Mouse (Mus musculus): Measurements from ENCODE around the gene Zic5. TPM values are rescaled to one million over a fixed set of nuclear protein-coding genes. Genes with fewer than 3 reads are reported as not detected.

Zic5 gene
- polyA plus RNA-seq, 1 experiment = not detected

DNA sequence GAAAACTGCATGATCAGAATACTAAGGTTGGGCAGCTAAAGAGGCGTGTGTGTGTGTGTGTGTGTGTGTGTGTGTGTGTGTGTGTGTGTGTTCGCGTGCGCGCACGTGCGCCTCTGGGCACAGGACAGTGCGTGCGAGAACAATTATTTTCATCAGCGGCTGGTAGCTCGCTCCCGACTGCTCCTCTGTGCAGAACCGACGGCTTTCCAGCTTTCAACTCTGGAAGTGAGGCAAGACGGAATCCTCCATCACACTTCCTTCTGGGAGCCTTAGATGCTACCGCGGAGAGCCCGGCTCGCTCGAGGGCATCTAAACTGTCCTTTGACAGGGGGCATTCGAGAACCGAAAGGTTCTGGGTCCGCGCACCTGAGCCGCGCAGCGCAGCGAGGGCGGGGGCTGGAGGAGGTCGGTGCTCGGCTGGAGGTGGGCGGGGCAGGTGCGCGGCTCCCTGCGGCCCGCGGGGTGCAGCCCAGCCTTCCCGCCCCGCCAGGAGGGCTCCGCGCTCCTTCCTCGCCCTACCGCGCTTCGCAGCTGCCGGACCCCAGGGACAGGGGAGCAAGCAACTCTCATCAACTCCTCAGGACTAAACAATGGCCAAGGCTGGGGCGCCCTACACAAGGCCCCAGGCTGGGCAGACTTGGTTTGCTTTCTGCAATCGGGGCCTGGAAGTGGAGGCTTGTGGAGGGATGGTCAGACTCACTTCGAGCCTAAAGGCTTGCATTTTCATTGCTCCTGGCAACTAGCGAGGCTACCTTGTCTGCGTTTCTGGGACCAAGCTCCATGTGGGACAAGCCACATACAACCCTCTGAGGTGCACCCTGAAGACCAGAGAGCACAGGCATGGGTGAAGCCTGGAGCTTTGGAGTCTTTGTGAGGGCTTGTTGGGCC lies 25.2 kb upstream of the Zic5 start, which contains the start of gene Gm10837:
Gene Gm10837, plus strand, starts transcription at position 146 of the 888 bp plus-strand sequence.
- H3K27me3 ChIP-seq (ENCODE audit: control insufficient read depth, insufficient read depth, low read length) = peaks cover 20% of the 10 kb centered on the region
- WGBS = 5% methylated on average over 50 of the region's 51 CpGs
- peak within 1 kb of the TSS; percentile 3; the same call in 1 of the 2 replicates for H3K4me3 ChIP-seq (ENCODE audit: extremely low read depth, insufficient read depth, insufficient read length)
- no peaks in the 10 kb centered on the region; the same call in 1 of the 2 replicates for H3K4me1 ChIP-seq (ENCODE audit: control insufficient read depth, insufficient read depth, insufficient read length)
- no peak for TF ChIP-seq POLR2A (IDR thresholded peaks at IDR 0.05; ENCODE audit: low read depth, low read length)
- TF ChIP-seq CTCF (IDR thresholded peaks at IDR 0.05; ENCODE audit: extremely low read depth, insufficient read depth, insufficient read length, insufficient replicate concordance) = no peak
- no peaks in the 10 kb centered on the region for H3K36me3 ChIP-seq (ENCODE audit: control insufficient read depth, insufficient read depth, low read length)
- no peak within 1 kb of the TSS for H3K27ac ChIP-seq (ENCODE audit: insufficient read depth, low read length)
- DNase-seq (ENCODE audit: low read depth in 1 of 2, low spot score in 2 of 2) = no peak

DNA sequence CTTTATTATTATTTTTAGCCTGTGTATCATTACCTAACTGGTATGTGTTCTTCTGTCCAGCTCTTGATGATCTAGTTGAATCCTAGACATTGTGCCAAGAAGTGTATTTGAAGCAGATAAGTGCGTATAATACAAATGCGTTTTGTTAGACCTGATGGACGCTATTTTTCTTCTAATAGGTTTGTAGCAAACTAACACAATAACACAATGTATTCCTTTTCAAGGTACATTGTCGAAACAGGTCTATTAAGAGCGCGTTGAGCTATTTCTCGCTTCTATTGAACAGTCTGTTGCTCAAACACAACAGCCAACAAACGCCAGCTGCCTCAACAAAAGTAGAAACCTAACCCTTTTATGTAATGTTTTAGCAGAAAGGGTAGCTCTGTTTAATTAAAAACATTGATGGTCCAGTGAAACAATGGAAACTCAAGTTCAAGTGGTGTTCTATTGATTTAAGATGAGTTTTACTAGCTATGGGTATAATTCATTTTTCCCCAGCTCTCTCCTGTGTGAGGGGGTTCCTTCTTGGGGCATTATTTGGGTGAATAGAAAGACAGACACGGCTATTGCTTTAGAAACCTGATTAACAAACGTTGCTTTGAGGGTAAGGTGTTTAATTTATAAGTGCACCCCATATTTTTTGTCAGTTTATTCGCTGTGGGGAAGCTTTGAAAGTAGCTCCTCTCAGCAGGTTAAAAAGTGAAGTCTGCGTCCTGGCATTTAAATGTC lies 24.4 kb upstream of the Zic5 start:
- Histone ChIP-seq H3K27me3 (ENCODE audit: control insufficient read depth, insufficient read depth, low read length) (peaks cover 27% of the 10 kb centered on the region), H3K4me1 (ENCODE audit: control insufficient read depth, insufficient read depth, insufficient read length) (no peaks in the 10 kb centered on the region; the same call in 1 of the 2 replicates), H3K36me3 (ENCODE audit: control insufficient read depth, insufficient read depth, low read length) (no peaks in the 10 kb centered on the region), H3K4me3 (ENCODE audit: extremely low read depth, insufficient read depth, insufficient read length) (no peak overlapping the region), H3K27ac (ENCODE audit: insufficient read depth, low read length) (no peak overlapping the region)
- no peak for TF ChIP-seq POLR2A (IDR thresholded peaks at IDR 0.05; ENCODE audit: low read depth, low read length)
- TF ChIP-seq CTCF (IDR thresholded peaks at IDR 0.05; ENCODE audit: extremely low read depth, insufficient read depth, insufficient read length, insufficient replicate concordance) = no peak
- no peak for DNase-seq (ENCODE audit: low read depth in 1 of 2, low spot score in 2 of 2)
- WGBS = 12% methylated on average over 12 of the region's 12 CpGs

DNA sequence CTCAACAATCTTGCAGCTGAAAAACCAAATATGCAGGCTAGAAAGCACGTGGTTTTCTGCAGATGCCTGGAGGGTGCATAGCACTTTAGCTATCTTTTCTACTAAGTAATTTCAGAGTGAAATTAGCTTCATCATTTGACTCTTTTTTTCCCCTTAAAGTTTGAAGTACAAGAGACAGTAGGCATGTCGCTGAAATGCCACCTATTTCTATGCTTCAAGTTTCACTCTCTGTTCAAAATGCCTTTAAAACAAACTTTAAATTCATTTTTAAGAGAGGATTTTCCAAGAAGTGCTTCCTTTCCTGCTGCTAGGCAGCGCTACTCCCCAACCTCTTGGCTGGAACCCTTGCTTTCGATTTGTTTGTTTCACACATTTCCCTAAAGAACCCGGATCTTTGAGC lies 23.6 kb upstream of the Zic5 start:
- WGBS = 1% methylated on average over 5 of the region's 5 CpGs
- peaks cover 32% of the 10 kb centered on the region for H3K27me3 ChIP-seq (ENCODE audit: control insufficient read depth, insufficient read depth, low read length)

GRCm38 (mm10) chr14:122487366-122487765 lies 21.9 kb upstream of the Zic5 start:
- no peak for TF ChIP-seq POLR2A (IDR thresholded peaks at IDR 0.05; ENCODE audit: low read depth, low read length)
- no peak for TF ChIP-seq CTCF (IDR thresholded peaks at IDR 0.05; ENCODE audit: extremely low read depth, insufficient read depth, insufficient read length, insufficient replicate concordance)
- H3K4me3 ChIP-seq (ENCODE audit: extremely low read depth, insufficient read depth, insufficient read length) = no peak overlapping the region
- H3K27ac ChIP-seq (ENCODE audit: insufficient read depth, low read length) = no peak overlapping the region
- peaks cover 42% of the 10 kb centered on the region for H3K27me3 ChIP-seq (ENCODE audit: control insufficient read depth, insufficient read depth, low read length)
- no peak for DNase-seq (ENCODE audit: low read depth in 1 of 2, low spot score in 2 of 2)
- no peaks in the 10 kb centered on the region; the same call in 1 of the 2 replicates for H3K4me1 ChIP-seq (ENCODE audit: control insufficient read depth, insufficient read depth, insufficient read length)
- H3K36me3 ChIP-seq (ENCODE audit: control insufficient read depth, insufficient read depth, low read length) = no peaks in the 10 kb centered on the region
- 15% methylated on average over 5 of the region's 5 CpGs for WGBS

More for the DNA sequence above, 23.6 kb upstream of the Zic5 start:
- Histone ChIP-seq H3K4me1 (ENCODE audit: control insufficient read depth, insufficient read depth, insufficient read length) (no peaks in the 10 kb centered on the region; the same call in 1 of the 2 replicates), H3K36me3 (ENCODE audit: control insufficient read depth, insufficient read depth, low read length) (no peaks in the 10 kb centered on the region), H3K4me3 (ENCODE audit: extremely low read depth, insufficient read depth, insufficient read length) (no peak overlapping the region), H3K27ac (ENCODE audit: insufficient read depth, low read length) (no peak overlapping the region)
- no peak for DNase-seq (ENCODE audit: low read depth in 1 of 2, low spot score in 2 of 2)
- TF ChIP-seq POLR2A (IDR thresholded peaks at IDR 0.05; ENCODE audit: low read depth, low read length) = no peak
- TF ChIP-seq CTCF (IDR thresholded peaks at IDR 0.05; ENCODE audit: extremely low read depth, insufficient read depth, insufficient read length, insufficient replicate concordance) = no peak

- H3K36me3 ChIP-seq (ENCODE audit: control insufficient read depth, insufficient read depth, low read length) = no peaks in the 10 kb centered on the region
- 5% methylated on average over 1 of the region's 1 CpGs for WGBS
- H3K27ac ChIP-seq (ENCODE audit: insufficient read depth, low read length) = no peak overlapping the region
- DNase-seq (ENCODE audit: low read depth in 1 of 2, low spot score in 2 of 2) = no peak
- H3K27me3 ChIP-seq (ENCODE audit: control insufficient read depth, insufficient read depth, low read length) = peaks cover 45% of the 10 kb centered on the region
- no peak overlapping the region for H3K4me3 ChIP-seq (ENCODE audit: extremely low read depth, insufficient read depth, insufficient read length)
- no peaks in the 10 kb centered on the region; the same call in 1 of the 2 replicates for H3K4me1 ChIP-seq (ENCODE audit: control insufficient read depth, insufficient read depth, insufficient read length)
- TF ChIP-seq POLR2A (IDR thresholded peaks at IDR 0.05; ENCODE audit: low read depth, low read length) (no peak), CTCF (IDR thresholded peaks at IDR 0.05; ENCODE audit: extremely low read depth, insufficient read depth, insufficient read length, insufficient replicate concordance) (no peak)
Observed at GRCm38 (mm10) chr14:122486611-122487010, 21.1 kb upstream of the Zic5 start.

DNA sequence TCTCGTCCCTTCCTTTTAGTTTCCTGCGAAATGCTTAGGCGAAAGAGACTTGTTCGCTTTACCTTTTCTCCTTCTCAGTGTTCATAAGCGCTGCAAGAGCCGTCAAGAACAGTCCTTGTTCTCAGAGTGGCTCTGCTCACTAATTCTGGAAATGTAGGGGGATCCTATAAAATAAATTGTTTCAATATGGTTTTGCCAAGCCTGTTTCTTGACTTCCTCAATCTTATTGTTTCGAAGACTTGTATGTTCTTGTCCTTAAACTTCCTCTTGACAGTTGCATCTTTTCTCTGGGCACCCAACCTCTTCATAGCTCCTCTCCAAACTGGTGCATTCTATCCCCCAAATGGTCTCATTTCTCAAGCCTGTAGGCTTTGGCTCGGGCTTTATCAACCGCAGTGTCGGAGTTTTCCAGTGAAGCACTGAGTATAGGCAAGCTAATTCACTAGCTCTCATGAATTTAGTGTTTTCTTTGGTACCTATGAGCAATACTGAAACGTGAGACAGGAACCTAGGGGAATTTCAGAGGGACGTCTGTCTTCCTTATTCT lies 20.2 kb upstream of the Zic5 start:
- no peak overlapping the region for H3K4me3 ChIP-seq (ENCODE audit: extremely low read depth, insufficient read depth, insufficient read length)
- peaks cover 45% of the 10 kb centered on the region for H3K27me3 ChIP-seq (ENCODE audit: control insufficient read depth, insufficient read depth, low read length)
- H3K27ac ChIP-seq (ENCODE audit: insufficient read depth, low read length) = no peak overlapping the region
- no peak for DNase-seq (ENCODE audit: low read depth in 1 of 2, low spot score in 2 of 2)
- H3K36me3 ChIP-seq (ENCODE audit: control insufficient read depth, insufficient read depth, low read length) = no peaks in the 10 kb centered on the region
- 5% methylated on average over 12 of the region's 12 CpGs for WGBS
- TF ChIP-seq CTCF (IDR thresholded peaks at IDR 0.05; ENCODE audit: extremely low read depth, insufficient read depth, insufficient read length, insufficient replicate concordance) (no peak), POLR2A (IDR thresholded peaks at IDR 0.05; ENCODE audit: low read depth, low read length) (no peak)
- no peaks in the 10 kb centered on the region; the same call in 1 of the 2 replicates for H3K4me1 ChIP-seq (ENCODE audit: control insufficient read depth, insufficient read depth, insufficient read length)

Measured in spleen, adult 2 months (tissue).